Mouse (Mus musculus): ENCODE results near the gene Prep.
A peak's percentile ranks its signal among the peaks of the same experiment; 100 is the strongest.
"Not testable (repeated sequence)": the region's sequence is repeated elsewhere in the genome, so short reads cannot be mapped to it uniquely, and the experiment has no call there.

Prep gene

DNA sequence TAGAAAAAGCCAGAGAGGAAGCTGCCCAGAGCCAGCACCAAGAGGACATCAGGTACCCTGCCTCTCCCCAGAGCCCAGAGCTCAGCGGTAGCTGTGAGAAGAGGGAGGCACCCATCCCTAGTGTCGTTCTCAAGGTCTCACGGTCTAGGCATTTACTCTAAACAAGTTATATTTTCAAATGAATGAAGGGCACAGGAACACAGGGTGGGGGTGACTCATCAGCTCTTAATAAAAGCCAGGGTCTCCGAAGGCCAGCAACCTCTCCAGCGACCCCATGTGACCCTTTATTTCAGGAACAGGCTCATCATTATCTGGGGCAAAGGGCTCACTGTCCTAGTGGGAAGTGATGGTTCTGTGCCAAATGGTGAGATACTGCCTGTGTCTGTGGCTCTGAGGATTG, 55.5 kb downstream of the Prep start:
- DNase-seq = no peak

DNA sequence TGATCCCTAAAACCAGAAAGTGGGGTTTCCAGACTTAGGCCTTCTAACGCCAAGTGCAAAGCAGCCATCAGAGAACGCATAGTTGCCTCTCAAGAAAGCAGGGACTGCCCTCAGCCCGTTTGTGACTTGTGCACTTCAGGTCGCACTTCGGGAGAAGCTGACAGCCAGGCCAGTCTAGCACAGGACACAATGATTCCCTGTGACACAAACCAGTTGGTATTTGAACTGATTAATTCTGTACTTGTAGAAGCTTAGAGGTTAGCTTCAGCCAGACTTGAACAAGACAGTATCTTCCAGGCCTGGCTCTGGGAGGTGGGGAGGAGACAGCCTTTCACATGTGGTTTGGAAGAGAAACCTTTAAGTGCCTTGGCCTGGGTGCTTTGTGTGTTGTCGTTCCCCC, 56.0 kb downstream of the Prep start:
- DNase-seq = no peak

GRCm38 (mm10) chr10:45129105-45129504, 62.1 kb downstream of the Prep start:
- no peak for DNase-seq

DNA sequence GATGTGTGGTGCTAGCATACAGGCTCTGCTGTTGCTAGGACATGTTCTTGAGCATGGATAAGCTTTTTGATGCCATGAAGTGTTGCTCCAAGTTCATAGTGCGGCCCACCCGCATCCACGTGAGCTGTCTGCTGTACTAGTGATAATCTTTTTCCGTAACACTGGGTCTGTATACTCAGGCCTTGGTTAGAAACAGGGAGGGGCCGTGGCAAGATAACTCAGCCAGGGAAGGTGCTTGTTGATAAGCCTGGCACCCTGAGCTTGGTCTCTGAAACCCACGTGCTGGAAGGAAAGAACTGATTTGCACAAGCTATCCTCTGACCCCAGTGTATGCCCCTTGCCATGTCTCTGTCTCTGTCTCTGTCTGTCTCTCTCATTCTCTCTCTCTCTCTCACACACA, 63.0 kb downstream of the Prep start:
- DNase-seq = no peak

GRCm38 (mm10) chr10:45132371-45132770, 65.4 kb downstream of the Prep start:
- peak; percentile 33 for DNase-seq

GRCm38 (mm10) chr10:45136806-45137205, 69.8 kb downstream of the Prep start:
- DNase-seq = no peak

DNA sequence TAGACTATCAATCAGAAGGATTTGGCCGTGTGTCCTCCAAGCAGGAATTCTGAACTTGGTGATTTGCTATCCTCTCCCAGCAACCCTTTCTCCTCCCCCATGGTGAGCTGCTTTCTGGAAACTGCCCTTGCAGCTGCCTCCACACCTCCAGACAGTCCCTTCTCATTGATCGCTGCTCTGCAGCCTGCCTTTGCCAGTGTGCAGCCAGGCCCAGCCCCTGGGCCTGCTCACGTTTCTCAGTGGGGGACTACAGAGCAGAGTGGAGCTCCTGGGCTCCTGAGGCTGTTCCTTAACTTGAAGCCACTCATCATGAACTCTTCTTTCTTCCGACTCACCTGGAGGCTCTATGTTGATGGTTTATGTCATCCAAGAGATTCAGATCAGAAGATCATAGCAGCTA, 72.9 kb downstream of the Prep start:
- no peak for DNase-seq

DNA sequence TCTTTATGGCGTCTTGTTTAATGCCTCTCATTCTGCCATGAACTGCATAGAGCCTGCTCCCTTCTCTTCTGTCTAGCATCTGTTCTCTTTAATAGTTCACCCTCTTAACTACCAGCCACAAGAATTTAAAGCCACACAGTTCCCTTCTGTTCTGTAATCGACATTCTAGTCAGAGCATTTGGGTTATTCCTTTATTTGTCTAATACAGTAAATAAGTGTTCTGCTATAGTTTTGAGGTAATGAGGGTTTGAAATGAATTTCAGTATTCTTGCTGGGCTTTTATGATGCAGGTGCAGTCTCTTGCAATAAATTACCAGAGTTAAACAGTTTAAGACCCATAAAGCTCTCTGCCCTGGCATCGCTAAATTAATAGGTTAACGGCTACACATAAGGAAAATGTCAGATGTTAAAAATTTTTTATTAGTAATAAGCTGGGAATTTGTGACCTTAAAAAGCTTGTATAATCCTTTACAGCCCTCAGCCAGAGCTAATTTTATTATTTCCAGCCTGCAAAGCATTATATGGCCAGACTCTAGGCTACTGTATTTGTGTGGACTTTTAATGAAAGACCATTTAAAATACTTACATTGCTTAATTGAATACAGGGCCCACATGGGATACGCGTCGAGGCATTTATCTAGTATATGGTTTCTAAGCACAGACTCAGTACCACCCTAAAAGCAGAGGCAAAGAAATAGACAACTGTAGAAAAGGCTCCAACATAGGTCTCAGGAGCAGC, 73.6 kb downstream of the Prep start:
- DNase-seq = no peak

DNA sequence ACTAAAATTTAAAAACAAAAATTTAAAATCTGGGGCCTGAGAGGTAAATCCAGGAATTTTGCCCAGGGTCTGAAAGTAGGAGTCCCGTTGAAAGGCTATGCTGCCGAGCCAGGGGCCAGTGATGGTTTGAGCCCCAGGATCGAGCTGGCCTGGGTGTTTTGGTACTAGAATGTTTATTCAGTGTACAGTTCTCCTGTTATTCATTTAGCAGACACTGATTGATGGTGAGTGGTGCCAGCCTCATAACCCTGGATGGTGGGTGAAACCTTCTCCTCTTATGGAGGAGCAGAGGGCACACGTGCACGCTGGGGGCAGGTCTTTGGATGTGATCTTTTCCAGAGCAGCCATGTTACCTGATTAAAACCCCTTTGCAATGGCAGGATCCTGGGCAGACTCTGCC, 75.4 kb downstream of the Prep start:
- DNase-seq = no peak

GRCm38 (mm10) chr10:45144038-45144817, 77.2 kb downstream of the Prep start:
- no peak for DNase-seq

DNA sequence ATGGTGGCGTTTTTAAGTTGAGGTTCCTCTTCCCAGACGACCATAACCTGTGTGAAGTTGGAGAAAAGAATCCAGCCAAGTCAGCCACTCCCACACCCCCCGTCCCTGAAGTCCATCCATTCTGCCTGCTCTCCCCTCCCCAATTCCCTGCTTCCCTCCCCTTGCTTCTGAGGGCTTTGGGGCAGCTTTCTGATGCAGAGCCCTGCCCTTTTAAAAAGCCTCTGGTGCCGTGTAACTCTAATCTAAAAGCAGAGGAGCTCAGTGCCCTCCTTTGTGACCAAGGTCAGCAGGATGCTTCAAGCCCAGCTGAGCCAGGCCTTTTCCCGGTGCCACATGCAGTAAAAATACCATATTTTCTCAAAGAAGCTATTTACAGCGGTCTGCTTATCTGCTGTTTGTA, 79.8 kb downstream of the Prep start:
- no peak for DNase-seq

GRCm38 (mm10) chr10:45151137-45151536, 84.1 kb downstream of the Prep start:
- DNase-seq = no peak

- no peak for DNase-seq
Measured at GRCm38 (mm10) chr10:45151771-45152692, 85.0 kb downstream of the Prep start.

GRCm38 (mm10) chr10:45154557-45155060, 87.6 kb downstream of the Prep start:
- no peak for DNase-seq

- DNase-seq = no peak
Measured at GRCm38 (mm10) chr10:45165851-45166250, 98.8 kb downstream of the Prep start.

GRCm38 (mm10) chr10:45173927-45174326, 106.9 kb downstream of the Prep start:
- no peak for DNase-seq

GRCm38 (mm10) chr10:45174345-45174744, 107.3 kb downstream of the Prep start:
- no peak for DNase-seq

DNA sequence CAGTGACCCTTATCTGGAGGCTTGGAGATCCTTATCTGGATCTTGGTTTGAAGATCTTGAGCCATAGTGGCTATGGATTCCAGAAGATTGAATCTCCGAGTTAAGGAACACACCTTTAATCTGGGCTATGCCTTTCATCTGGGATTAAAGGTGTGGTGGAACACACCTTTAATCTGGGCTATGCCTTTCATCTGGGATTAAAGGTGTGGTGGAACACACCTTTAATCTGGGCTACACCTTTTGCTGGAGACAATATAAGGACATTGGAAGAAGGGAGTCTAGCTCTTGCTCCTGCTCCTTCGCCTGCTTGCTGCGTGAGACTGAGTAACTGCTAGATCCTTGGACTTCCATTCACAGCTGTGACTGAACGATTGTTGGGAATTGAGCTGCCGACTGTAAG, 110.8 kb downstream of the Prep start, which contains the start of gene Popdc3:
TSS of gene Popdc3 (plus strand) at position 301 of the 400 bp plus-strand sequence.
- not testable (repeated sequence) for DNase-seq

DNA sequence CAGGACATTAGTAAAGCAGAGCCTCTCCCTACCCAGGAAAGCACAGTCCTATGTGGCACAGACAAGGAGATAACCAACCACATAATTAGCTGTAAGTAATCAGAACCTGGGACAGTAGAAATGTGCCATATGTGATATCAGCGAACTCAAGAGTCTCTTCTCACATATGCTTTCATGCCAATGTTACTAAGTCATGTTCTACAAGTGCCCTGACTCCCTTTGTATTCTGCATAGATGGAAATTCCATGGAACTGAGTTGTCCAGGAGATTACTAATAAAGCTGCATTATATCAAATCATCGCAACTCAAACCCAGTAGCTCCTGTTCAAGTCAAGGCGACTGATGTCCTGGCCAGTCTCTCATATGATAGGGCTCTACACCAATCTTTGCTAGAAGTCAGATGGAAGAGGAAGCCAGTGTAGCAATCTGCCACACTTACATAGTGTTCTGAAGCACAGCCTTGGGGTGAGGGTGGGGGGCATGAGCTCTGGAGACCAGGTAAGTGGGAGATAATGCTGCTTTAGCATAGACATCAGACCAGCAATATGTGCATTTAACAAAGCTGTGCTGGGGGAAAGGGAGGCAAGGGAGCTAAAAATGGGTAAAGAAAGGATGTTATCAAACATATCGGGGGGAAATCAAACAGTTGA, 113.8 kb downstream of the Prep start:
- DNase-seq = no peak

- DNase-seq = no peak
Measured at GRCm38 (mm10) chr10:45181344-45181743, 114.3 kb downstream of the Prep start.

GRCm38 (mm10) chr10:45185457-45185856, 118.5 kb downstream of the Prep start:
- DNase-seq = no peak

Data from cerebellum, adult 9-11 months (tissue).